Mouse (Mus musculus) myocyte (in vitro differentiated cells): Measurements from ENCODE around the gene Serpine1.

Experiments
- E2F4 ChIP-seq: IDR thresholded peaks from one replicate; pipeline ENCODE4 v1.6.1; 2011; ENCODE audit warnings: mild to moderate bottlenecking, control low read depth, moderate library complexity; ENCODE audit not compliant: insufficient read depth
- MAX ChIP-seq: IDR thresholded peaks from one replicate; pipeline ENCODE4 v1.6.1; 2011; ENCODE audit warnings: low read depth, mild to moderate bottlenecking, control low read depth
- MYOD1 ChIP-seq, 3 experiments: IDR thresholded peaks; one replicate each; pipeline ENCODE4 v1.6.1; 2011; ENCODE audit warnings: control low read depth in 2 of 3, low read depth in 2 of 3, mild to moderate bottlenecking in 2 of 3, moderate library complexity in 1 of 3; ENCODE audit not compliant: insufficient read length in 2 of 3, control insufficient read depth in 1 of 3
- POLR2A ChIP-seq: IDR thresholded peaks from one replicate; pipeline ENCODE4 v1.6.1; 2011; ENCODE audit warnings: low read depth, mild to moderate bottlenecking, control low read depth, moderate library complexity; ENCODE audit not compliant: insufficient read length
- POLR2AphosphoS2 ChIP-seq: IDR thresholded peaks from one replicate; pipeline ENCODE4 v1.6.1; 2011; ENCODE audit warnings: low read depth, control low read depth; ENCODE audit not compliant: insufficient read length
- USF1 ChIP-seq: IDR thresholded peaks from one replicate; pipeline ENCODE4 v1.6.1; 2011; ENCODE audit warnings: low read depth, mild to moderate bottlenecking, control low read depth, moderate library complexity

DNA sequence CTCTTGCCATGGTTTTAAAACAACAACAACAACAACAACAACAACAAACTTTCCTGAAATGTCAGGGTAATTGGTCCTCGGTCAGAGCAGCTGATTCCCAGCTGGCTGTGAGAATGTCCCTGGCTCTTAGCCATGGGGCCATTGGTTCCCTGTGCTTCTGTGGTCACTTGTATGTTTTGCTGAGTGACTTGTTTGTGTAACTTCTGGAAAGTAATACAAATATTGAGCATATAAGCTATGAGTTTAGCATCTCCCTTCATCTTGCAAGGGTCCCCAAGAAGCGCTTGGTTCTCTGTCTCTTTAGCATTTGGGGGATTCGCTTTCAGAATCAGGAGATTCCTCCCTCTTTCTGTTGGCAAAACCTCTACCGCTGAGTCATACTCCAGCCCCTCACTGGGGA, 34.4 kb upstream of the Serpine1 start:
- no peak for TF ChIP-seq POLR2A
- TF ChIP-seq MYOD1 (IDR thresholded peaks at IDR 0.05; ENCODE audit: control insufficient read depth in 1 of 3, insufficient read length in 2 of 3, low read depth in 2 of 3): peak in 1 of 3 experiments; percentile 19
- TF ChIP-seq E2F4: no peak
- TF ChIP-seq MAX: no peak
- TF ChIP-seq USF1: no peak
- TF ChIP-seq POLR2AphosphoS2: no peak
